Mouse (Mus musculus) R1 (cell line): ENCODE data around the gene Nufip1.

Experiments used
- DNase-seq: peaks from one replicate; pipeline ENCODE4 v3.0.0-alpha.2; 2018; ENCODE audit warnings: low read depth, low spot score

The Nufip1 gene

GRCm38 (mm10) chr14:76110396-76111221 lies at the start of gene Nufip1, which contains the start of gene Gpalpp1:
Nufip1 (plus strand) TSS chr14:76110891.
Gpalpp1 (minus strand) TSS chr14:76110760.
- peak; percentile 98 for DNase-seq

GRCm38 (mm10) chr14:76067237-76067636 lies 43.5 kb upstream of the Nufip1 start:
- DNase-seq, result no peak

GRCm38 (mm10) chr14:76068296-76068695 lies 42.4 kb upstream of the Nufip1 start:
- no peak for DNase-seq

GRCm38 (mm10) chr14:76069296-76069695 lies 41.4 kb upstream of the Nufip1 start:
- DNase-seq, result no peak

- no peak for DNase-seq
These were observed 38.1 kb upstream of the Nufip1 start for GRCm38 (mm10) chr14:76072626-76073025.

- peak; percentile 39 for DNase-seq
These were observed 36.5 kb upstream of the Nufip1 start for GRCm38 (mm10) chr14:76074206-76074605.

GRCm38 (mm10) chr14:76075721-76076120 lies 35.0 kb upstream of the Nufip1 start:
- DNase-seq, result no peak

GRCm38 (mm10) chr14:76076602-76077001 lies 34.1 kb upstream of the Nufip1 start:
- peak; percentile 33 for DNase-seq

- peak; percentile 82 for DNase-seq
These were observed 33.6 kb upstream of the Nufip1 start for GRCm38 (mm10) chr14:76077088-76077491.

- peak; percentile 96 for DNase-seq
These were observed 29.2 kb upstream of the Nufip1 start for GRCm38 (mm10) chr14:76081451-76081850.

GRCm38 (mm10) chr14:76082086-76082636 lies 28.5 kb upstream of the Nufip1 start:
- peak; percentile 65 for DNase-seq

GRCm38 (mm10) chr14:76084188-76084587 lies 26.5 kb upstream of the Nufip1 start:
- DNase-seq, result peak; percentile 80

GRCm38 (mm10) chr14:76097244-76097643 lies 13.4 kb upstream of the Nufip1 start:
- no peak for DNase-seq

- no peak for DNase-seq
These were observed 12.9 kb upstream of the Nufip1 start for GRCm38 (mm10) chr14:76097815-76098214.

- DNase-seq, result no peak
These were observed 11.1 kb upstream of the Nufip1 start for GRCm38 (mm10) chr14:76099543-76099942.

GRCm38 (mm10) chr14:76115744-76116143 lies 5.1 kb downstream of the Nufip1 start:
- no peak for DNase-seq

GRCm38 (mm10) chr14:76118963-76119362 lies 8.3 kb downstream of the Nufip1 start:
- peak; percentile 53 for DNase-seq

- no peak for DNase-seq
These were observed 9.8 kb downstream of the Nufip1 start for GRCm38 (mm10) chr14:76120472-76120871.

GRCm38 (mm10) chr14:76121901-76122662 lies 11.4 kb downstream of the Nufip1 start:
- peak; percentile 66 for DNase-seq

GRCm38 (mm10) chr14:76122663-76123058 lies 12.0 kb downstream of the Nufip1 start:
- DNase-seq, result no peak

- peak; percentile 93 for DNase-seq
These were observed 16.6 kb downstream of the Nufip1 start for GRCm38 (mm10) chr14:76127311-76127710.

GRCm38 (mm10) chr14:76128174-76128573 lies 17.5 kb downstream of the Nufip1 start:
- no peak for DNase-seq
